Mouse (Mus musculus) CD4-positive, CD25-positive, alpha-beta regulatory T cell, adult 4 months (primary cell): Measurements from ENCODE around the gene Taar5. TPM values are rescaled to one million over a fixed set of nuclear protein-coding genes. Genes with fewer than 3 reads are reported as not detected.

Experiments used
- polyA plus RNA-seq, 2 experiments: library from polyadenylated mRNA; unstranded; fragments of 100-300 nt; shearing (Covaris generic); gene quantifications; one replicate each; pipeline ENCODE4 v1.2.1; 2017

Gene Taar5
- polyA plus RNA-seq, 2 experiments from 2014 or later, result not detected

Other genes with a start within 250 kb of the Taar5 start
- 100 to 1,000 TPM; 121 to 593 TPM for gene Rps12, start 183.4 kb upstream of the Taar5 start, polyA plus RNA-seq
- not detected for gene Slc18b1, start 173.7 kb upstream of the Taar5 start, polyA plus RNA-seq
- gene Vnn3, start 119.2 kb upstream of the Taar5 start, polyA plus RNA-seq, result under 1 TPM in 1 of 2 experiments, not detected in 1; 0.17 TPM
- not detected for gene Vnn1, start 76.0 kb upstream of the Taar5 start, polyA plus RNA-seq
- not detected for gene Taar1, start 50.4 kb upstream of the Taar5 start, polyA plus RNA-seq
- not detected for gene Taar2, start 32.1 kb upstream of the Taar5 start, polyA plus RNA-seq
- gene Taar3, start 21.1 kb upstream of the Taar5 start, polyA plus RNA-seq, result not detected
- gene Taar4, start 10.2 kb upstream of the Taar5 start, polyA plus RNA-seq, result not detected
- gene Taar6, start 14.9 kb downstream of the Taar5 start, polyA plus RNA-seq, result not detected
- gene Taar7a, start 22.8 kb downstream of the Taar5 start, polyA plus RNA-seq, result not detected
- gene Taar7b, start 29.2 kb downstream of the Taar5 start, polyA plus RNA-seq, result not detected
- not detected for gene Taar7d, start 56.5 kb downstream of the Taar5 start, polyA plus RNA-seq
- under 1 TPM in 1 of 2 experiments, not detected in 1; 0.30 TPM for gene Taar7e, start 66.9 kb downstream of the Taar5 start, polyA plus RNA-seq
- gene Taar7f, start 78.8 kb downstream of the Taar5 start, polyA plus RNA-seq, result not detected
- gene Taar8a, start 105.8 kb downstream of the Taar5 start, polyA plus RNA-seq, result not detected
- gene Taar8b, start 121.6 kb downstream of the Taar5 start, polyA plus RNA-seq, result not detected
- not detected for gene Taar8c, start 131.2 kb downstream of the Taar5 start, polyA plus RNA-seq
- not detected for gene Taar9, start 138.8 kb downstream of the Taar5 start, polyA plus RNA-seq
- gene Stx7, start 178.6 kb downstream of the Taar5 start, polyA plus RNA-seq, result 10 to 100 TPM; 21.2 to 25.6 TPM